Mouse (Mus musculus) brain, embryonic 18.5 days (tissue): ENCODE data around the gene 9230112D13Rik.
A peak's percentile ranks its signal among the peaks of the same experiment; 100 is the strongest.

ENCODE experiments used
- DNase-seq: peaks from one replicate; pipeline ENCODE4 v3.0.0-alpha.2; 2012; ENCODE audit warnings: low read depth, low spot score

9230112D13Rik gene

DNA sequence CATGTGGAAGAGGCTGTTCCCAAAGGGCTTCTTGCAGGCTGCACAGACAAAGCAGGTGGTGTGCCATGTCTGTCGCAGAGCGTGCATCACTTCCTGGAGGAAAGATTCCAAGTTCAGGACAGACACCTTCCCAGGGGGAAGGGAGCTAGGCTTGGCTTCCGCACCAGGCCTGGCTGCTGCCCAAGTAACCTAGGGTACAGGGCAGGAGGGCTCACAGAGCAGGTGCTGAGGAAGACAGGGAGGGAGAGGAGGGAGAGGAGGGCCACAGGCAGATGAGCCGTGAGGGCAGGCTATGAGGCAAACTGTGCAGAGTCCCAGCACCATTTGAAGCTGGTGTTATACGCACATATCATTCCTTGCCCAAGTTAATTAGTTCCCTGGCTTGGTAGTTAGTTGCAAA lies 19.3 kb upstream of the 9230112D13Rik start:
- no peak for DNase-seq

DNA sequence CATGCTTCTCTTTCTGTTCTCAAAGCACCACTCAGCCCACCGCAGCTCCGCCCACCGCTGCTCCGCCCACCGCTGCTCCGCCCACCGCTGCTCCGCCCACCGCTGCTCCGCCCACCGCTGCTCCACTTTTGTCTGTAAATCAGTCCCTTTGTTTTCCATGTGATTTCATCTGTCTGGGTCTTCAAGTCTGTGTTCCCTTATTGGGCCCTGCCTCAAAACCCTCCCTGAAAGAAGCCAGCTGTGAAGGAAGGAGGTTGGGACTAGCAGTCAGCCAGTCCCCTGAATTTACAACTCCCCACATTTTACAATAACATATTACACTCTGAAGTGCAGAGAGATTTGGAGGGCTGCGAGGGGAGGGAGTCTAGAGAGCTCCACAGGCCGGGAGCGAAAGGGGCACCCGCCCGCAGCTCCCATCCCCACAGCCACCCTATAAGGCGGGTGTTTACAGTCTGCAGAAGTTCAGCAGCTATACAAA lies 18.1 kb upstream of the 9230112D13Rik start:
- no peak for DNase-seq

GRCm38 (mm10) chr14:34535883-34536282 lies 13.3 kb upstream of the 9230112D13Rik start:
- no peak for DNase-seq

- DNase-seq, result no peak
Observed at GRCm38 (mm10) chr14:34533537-34533936, 10.9 kb upstream of the 9230112D13Rik start.

GRCm38 (mm10) chr14:34532536-34532935 lies 9.9 kb upstream of the 9230112D13Rik start:
- no peak for DNase-seq

DNA sequence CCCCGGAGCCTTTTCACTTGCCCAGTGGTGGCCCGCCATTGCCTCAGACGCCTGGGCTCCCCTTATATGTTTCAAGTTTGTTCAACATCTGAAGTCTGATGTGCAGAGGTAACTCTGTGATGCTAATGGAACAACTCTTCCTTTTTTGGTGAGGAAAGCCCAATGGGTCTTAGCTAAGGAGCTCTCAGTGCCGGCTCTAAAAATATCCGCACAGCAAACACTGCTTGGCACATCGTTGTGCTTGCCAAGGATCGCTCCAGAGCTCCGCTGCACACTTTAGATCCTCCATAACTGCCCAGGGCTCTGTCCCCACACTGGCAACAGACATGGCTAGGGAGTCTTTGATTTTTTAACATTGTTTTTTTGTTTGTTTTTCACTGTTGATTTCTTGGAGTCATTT lies 6.2 kb upstream of the 9230112D13Rik start:
- no peak for DNase-seq

- DNase-seq, result no peak
Observed at GRCm38 (mm10) chr14:34517959-34518544, 4.5 kb downstream of the 9230112D13Rik start.

DNA sequence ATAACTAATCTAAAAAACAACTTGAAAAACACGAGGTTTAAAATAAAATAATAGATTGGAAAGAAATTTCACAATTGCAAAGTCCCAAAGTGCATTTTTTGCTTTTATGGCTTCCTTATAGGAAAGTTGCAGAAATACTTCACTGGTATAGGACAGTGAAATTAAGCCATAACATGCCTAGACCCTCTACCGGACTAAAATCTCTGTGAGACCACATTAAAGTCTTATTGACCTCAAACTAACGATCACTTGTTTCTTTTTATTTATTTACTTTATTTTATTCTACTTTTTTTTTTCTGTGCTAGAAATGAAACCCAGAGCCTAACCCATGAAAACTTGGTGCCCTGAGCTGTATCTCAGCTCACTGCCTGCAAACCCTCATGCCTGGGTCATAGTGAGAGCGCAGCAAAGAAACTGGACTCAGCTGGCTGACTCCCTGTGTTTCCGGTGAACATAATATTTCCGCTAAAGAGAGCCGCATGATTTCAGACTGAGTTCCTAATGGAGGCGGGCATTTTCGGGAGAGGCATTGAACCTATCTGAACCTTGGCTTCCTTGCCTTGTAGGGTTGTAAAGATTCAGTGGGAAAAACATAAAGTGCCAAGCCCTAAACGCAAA lies 5.5 kb downstream of the 9230112D13Rik start:
- DNase-seq, result no peak

GRCm38 (mm10) chr14:34515860-34516259 lies 6.7 kb downstream of the 9230112D13Rik start:
- no peak for DNase-seq

DNA sequence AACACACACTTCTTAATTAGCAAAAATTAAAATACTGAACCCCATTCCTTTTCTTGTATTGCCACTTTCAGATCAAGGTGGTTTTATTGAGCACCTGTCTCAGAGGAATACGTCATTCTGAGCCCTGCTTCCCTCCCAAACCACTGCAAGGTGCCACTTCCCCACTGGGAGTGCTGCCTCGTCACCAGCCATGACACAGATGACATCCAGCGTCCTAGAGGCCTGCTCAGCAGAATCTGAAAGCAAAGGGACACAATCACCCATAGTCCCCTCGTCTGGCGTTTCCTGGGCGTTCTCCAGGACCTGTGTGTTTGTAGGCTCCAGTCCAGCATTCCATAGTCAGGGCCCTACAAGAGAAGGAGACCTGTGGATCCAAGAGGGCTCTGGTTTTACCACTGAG lies 8.5 kb downstream of the 9230112D13Rik start:
- DNase-seq, result no peak

DNA sequence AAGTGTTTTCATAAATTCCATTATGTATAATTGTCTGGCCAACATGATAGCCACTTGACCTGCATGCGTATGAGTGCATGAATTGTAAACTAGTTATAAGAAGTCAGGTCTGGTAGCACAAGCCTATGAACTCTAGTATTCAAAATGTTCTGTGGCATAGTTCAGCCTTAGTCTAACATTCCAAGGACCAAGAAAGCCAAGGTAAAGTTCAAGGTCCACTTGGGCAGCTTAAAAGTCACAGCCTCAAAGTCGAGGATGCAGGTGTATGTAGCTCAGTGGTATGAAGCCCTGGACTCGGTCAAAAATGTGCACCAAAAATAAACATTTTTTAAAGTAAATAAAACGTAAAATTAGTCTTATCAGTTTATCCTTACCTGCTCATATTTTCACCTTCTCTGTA lies 10.0 kb downstream of the 9230112D13Rik start:
- no peak for DNase-seq

DNA sequence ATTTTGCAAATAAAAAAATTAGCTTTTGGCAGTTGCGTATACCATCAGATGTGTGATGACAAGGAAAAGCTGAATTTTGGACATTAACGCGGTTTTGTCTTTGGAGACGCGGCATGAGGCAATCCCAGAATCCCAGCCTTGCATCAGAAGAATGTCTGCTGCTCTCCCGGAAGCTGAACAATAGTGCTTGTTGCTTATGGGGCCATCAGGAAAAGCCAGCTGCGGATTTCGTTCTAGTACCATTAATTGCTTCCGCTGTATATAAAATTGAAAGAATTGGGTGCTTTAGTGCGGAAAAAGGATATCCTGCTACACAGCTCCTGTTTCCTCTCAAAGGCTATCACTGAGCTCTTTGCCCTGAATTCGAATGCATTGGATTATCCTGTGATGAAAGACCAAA lies 10.7 kb downstream of the 9230112D13Rik start:
- DNase-seq, result no peak

DNA sequence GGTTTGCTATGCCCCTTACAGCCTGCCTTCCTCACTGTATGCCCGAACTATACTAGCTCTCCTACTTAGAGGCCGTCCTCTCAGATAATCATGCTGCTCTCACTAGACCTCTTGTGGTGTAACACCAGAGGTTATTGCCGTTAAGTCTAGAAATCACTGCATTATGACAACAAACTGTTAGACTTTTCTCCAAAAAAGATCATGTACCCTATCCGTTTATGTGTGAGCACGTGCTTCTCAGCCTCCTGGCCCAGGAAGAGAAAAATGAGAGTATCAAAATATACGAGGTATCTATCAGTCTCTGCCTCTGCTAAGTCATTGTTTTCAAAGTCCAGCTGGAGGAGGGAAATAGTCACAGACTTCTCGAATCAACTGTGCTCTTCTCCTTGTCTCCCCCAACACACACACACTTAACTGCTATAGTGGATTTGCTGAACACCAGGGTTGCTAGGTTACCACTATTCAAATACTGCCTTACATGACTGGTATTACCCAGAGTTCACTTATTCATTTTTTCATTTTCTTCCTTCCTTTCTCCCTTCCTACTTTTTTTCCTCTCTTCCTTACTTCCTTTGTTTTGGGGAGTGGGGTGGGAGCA lies 13.7 kb downstream of the 9230112D13Rik start:
- DNase-seq, result no peak

- no peak for DNase-seq
Observed at GRCm38 (mm10) chr14:34508187-34508840, 14.3 kb downstream of the 9230112D13Rik start.

DNA sequence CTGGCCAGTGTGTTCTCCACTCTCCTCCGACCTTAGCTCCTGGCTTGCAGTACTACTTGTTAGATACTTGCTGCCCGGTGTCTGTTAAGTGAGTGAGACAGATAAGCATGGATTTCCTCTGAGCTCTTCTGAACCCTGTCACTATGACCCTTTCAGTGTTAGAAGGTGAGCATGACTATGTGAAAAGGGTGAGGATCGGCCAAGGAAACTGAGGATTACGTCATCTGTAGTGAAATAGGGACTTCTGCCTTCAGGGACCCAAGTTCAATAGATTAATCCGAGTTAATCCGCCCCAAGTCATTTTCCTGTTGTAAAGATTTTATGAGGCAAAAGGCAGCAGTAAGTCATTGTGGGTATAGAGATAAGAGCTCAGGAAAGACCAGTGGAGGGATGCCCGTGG lies 17.3 kb downstream of the 9230112D13Rik start:
- no peak for DNase-seq

- DNase-seq, result no peak
Observed at GRCm38 (mm10) chr14:34504377-34504776, 18.2 kb downstream of the 9230112D13Rik start.

DNA sequence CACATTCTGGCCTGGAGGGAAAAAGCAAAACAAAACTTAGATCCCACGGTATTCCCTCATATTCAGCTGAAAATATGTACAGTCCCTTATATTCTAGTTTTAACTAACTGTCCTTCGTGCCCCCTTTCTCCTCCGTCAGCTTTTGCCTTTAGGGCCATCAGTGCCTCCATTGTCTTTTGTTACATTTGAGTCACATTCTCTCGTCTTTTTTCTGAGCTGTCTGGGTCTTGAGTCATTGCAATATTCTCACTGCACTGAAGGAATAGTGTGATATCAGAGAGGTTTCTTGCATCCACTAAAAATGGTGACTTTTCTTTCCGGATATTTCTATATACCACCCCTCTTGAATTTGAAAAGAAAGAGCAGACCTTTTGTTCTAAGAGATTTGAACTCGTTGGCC lies 18.8 kb downstream of the 9230112D13Rik start:
- no peak for DNase-seq

- no peak for DNase-seq
Observed at GRCm38 (mm10) chr14:34503325-34503647, 19.3 kb downstream of the 9230112D13Rik start, which contains the start of gene Bmpr1a. Gene Bmpr1a (minus strand): TSS chr14:34503341.

DNA sequence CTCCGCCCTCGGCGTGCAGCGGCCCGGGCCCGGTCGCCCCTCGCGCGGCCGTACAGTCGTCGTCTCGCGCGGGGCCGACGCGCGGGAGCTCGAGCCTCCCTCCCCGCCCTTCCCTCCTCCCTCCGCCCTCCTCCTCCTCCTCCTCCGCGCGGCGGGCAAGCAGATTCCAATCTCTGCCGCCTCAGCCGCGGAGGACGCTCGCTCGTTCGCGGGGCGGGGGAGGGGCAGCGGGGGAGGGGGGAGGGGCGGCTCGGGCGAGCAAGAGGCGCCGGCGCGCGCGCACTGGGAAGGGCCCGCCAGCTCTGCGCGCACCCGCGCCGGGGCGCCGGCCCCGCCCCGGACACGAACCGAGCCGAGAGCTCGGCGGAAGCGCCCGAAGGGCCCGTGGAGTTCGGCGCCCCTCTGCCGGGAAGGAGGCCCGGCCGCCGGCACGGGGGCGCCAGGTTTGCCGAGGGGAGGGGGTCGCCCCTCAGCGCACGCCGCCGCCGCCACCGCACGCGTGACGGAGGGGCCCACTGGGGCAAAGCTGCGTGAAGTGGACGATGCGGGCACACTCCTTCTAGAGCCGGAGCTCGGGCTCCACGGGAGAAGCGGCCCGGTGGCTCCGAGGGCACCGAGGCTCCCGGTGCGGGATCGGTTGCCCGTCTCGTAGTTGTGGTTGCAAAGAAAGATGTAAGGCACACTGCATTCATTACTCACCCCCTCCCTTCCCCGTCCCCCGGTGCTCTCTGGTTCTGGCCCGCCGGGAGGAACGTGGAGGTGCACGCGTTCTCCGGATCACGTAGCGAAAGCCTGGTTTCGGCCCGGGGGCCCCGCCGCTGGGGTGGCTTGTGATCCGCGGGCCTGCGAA lies 19.9 kb downstream of the 9230112D13Rik start:
- peak; percentile 81 for DNase-seq

DNA sequence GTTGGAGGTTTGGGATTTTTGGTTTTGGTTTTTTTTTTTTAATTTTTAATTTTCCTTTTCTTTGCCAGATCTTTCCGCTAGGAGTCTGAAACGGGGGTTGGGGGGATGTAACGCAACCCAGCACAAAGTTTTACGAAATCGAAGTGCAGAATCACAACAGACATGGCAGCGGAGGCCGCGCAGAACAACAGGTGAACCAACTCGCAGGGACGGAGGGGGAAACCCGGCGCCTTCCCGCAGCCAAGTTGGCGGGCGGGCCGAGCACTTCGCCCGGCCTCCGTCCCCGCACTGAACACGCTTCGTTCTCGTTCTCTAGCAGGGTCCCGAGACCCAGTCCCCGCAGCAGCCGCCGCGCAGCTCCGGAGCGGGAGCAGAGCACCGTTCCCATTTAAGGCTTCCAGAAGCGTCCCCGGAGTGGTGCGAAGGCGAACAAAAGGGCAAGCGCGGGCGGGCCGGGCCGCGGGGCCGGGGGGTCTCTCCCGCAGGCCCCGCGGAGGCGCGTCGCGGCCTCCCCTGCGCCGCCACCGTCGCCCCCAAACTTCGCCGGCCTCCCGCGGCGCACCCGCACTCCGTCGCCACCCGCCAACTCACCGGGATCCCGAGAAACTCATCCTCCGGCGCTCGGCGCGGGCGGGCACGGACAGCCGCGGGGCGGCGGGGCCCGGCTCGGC lies 20.7 kb downstream of the 9230112D13Rik start:
- no peak for DNase-seq

DNA sequence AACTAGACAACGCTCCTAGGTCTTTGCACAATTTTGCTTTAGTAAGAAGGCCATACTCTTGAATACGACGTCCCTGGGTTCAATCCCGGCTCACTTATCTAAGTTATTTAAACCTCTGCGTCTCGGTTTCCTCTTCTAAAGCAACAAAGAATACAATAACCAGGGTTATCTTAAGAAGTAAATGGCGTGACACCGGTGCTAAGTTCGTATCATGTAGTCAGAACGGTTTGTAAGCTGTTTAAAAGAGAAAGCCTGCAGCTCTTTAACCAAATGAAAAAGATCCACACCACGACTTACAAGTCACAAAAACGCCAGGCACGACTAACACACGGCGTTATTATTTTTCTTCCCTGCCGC lies 21.2 kb downstream of the 9230112D13Rik start:
- no peak for DNase-seq
